Mouse (Mus musculus): ENCODE measurements around the gene Glmp.
"Not testable (repeated sequence)": the region's sequence is repeated elsewhere in the genome, so short reads cannot be mapped to it uniquely, and the experiment has no call there.

The Glmp gene

GRCm38 (mm10) chr3:88378599-88378998, 53.8 kb downstream of the Glmp start, which contains the start of gene Bglap2:
Gene Bglap2, minus strand, starts transcription at chr3:88378699.
- DNase-seq = not testable (repeated sequence)

All from lung, postnatal 10 days (tissue).